Mouse (Mus musculus) forebrain, embryonic 12.5 days (tissue): ENCODE results near the gene Cdh1. TPM values are rescaled to one million over a fixed set of nuclear protein-coding genes. Genes with fewer than 3 reads are reported as not detected.
A peak's percentile ranks its signal among the peaks of the same experiment; 100 is the strongest.
"Not testable (repeated sequence)": the region's sequence is repeated elsewhere in the genome, so short reads cannot be mapped to it uniquely, and the experiment has no call there.

ENCODE experiments used
- ATAC-seq: fragments of 200-750 bp; cut with Nextera tagmentation; 2 replicates; pipeline ENCODE4 v1.8.0; 2017; ENCODE audit warnings: moderate TSS enrichment; ENCODE audit not compliant: low FRiP score
- H3K27ac ChIP-seq: fragments of 300-500 bp; sonication (generic); 2 replicates; pipeline ENCODE4 v1.5.1; 2016; ENCODE audit warnings: mild to moderate bottlenecking
- H3K27me3 ChIP-seq: fragments of 300-500 bp; sonication (generic); 2 replicates; pipeline ENCODE4 v1.6.1; 2016; ENCODE audit warnings: mild to moderate bottlenecking
- H3K36me3 ChIP-seq: fragments of 300-500 bp; sonication (generic); replicated peaks from 2 replicates; pipeline ENCODE4 v1.6.1; 2016; ENCODE audit warnings: mild to moderate bottlenecking
- H3K4me1 ChIP-seq: fragments of 300-500 bp; sonication (generic); 2 replicates; pipeline ENCODE4 v1.6.1; 2016
- H3K4me2 ChIP-seq: fragments of 300-500 bp; sonication (generic); 2 replicates; pipeline ENCODE4 v1.6.1; 2016; ENCODE audit warnings: mild to moderate bottlenecking, moderate library complexity
- H3K4me3 ChIP-seq: fragments of 300-500 bp; sonication (generic); replicated peaks from 2 replicates; pipeline ENCODE4 v1.5.1; 2016; ENCODE audit warnings: mild to moderate bottlenecking
- H3K9ac ChIP-seq: fragments of 300-500 bp; sonication (generic); 2 replicates; pipeline ENCODE4 v1.6.1; 2016; ENCODE audit warnings: mild to moderate bottlenecking
- H3K9me3 ChIP-seq: fragments of 300-500 bp; sonication (generic); 2 replicates; pipeline ENCODE4 v1.6.1; 2016
- WGBS: fragments of 180-500 bp; shearing (Covaris S2); methylation state at CpG from one replicate; pipeline ENCODE4 v1.1.7; 2016; 5-methylcytosine and 5-hydroxymethylcytosine counted together
- polyA plus RNA-seq: library from polyadenylated mRNA; unstranded; fragments of >200 nt; fragmentation: Nextera tagmentation; extraction: Ambion mirVana; gene quantifications from 2 replicates; pipeline ENCODE4 v1.2.1, GENCODE M21; 2016

Gene Cdh1
- polyA plus RNA-seq, 1 experiment from 2014 or later: 4.2 TPM

DNA sequence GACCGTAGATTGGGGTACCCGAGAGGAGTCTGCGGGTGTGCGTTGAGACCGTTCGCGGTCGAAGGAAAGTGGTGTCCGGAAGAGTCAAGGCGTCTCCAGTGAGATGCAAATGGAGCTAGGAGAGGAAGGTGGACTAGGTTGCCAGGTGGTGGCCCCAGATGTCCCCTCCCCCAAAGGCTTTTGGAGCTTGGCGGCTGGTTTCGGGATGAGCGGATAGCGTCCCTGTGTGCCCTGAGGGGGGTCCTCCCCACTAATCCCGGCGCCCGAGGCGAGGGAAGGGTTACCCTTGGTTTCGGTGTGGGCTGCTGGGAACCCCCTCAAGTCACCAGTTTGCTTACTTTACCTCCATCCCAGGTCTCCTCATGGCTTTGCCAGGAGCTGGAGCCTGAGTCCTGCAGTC, 782 bp downstream of the Cdh1 start:
- Histone ChIP-seq H3K27me3 (peaks cover 61% of the 10 kb centered on the region), H3K4me1 (peaks cover 17% of the 10 kb centered on the region), H3K9ac (peak overlapping the region; percentile 43; the same call in 1 of the 2 replicates), H3K4me2 (peak overlapping the region; percentile 95), H3K4me3 (peak overlapping the region; percentile 54), H3K9me3 (no peaks in the 10 kb centered on the region), H3K36me3 (no peaks in the 10 kb centered on the region), H3K27ac (no peak overlapping the region)
- WGBS: under 1% methylated on average over 19 of the region's 19 CpGs
- ATAC-seq: no peak

DNA sequence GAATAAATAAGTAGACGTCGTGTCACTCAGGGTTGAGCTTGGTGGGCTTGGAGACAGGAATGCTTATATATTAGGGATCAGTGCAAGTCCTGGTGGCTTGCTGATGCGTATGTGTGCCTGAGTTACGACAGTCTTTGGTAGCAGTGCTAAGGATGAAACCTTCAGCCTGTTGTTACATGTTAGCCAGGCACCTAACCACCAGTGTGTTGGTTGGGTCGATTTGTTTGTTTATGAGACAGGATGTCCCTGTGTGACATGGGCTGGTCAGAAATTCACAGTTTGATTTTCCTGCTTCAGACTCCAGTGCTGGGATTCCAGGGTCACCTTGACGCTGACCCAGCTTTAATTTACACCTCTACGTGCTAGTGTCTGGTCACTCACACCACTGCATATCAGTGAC, 2.5 kb downstream of the Cdh1 start:
- Histone ChIP-seq H3K27me3 (peaks cover 61% of the 10 kb centered on the region), H3K36me3 (no peaks in the 10 kb centered on the region), H3K4me3 (no peak overlapping the region), H3K4me1 (peaks cover 17% of the 10 kb centered on the region), H3K9ac (no peak overlapping the region), H3K9me3 (no peaks in the 10 kb centered on the region), H3K27ac (no peak overlapping the region), H3K4me2 (no peak overlapping the region)
- WGBS: 73% methylated on average over 7 of the region's 7 CpGs
- ATAC-seq: no peak

DNA sequence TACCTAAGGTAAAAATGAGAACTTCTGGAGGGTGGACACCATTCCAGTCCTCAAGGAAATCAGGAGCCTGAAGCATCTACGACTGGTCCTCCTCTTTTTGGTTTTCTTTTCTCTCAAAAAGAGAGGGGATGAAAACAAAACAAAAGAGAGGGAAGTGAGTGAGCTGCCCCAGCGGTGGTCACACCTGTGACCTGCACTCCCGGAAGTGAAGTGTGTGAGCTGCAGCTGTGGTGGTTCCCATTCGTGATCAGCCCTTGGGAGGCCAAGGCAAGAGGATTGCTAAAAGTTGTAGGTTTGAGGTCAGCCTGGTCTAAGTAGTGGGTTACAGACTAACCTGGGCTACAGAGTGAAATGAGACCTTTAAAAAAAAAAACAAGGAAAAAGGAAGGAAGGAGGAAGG, 3.0 kb downstream of the Cdh1 start:
- Histone ChIP-seq H3K4me2 (no peak overlapping the region), H3K27me3 (peaks cover 61% of the 10 kb centered on the region), H3K4me1 (peaks cover 17% of the 10 kb centered on the region), H3K9ac (no peak overlapping the region), H3K9me3 (no peaks in the 10 kb centered on the region), H3K4me3 (no peak overlapping the region), H3K27ac (no peak overlapping the region), H3K36me3 (no peaks in the 10 kb centered on the region)
- ATAC-seq: no peak
- WGBS: 49% methylated on average over 4 of the region's 4 CpGs

DNA sequence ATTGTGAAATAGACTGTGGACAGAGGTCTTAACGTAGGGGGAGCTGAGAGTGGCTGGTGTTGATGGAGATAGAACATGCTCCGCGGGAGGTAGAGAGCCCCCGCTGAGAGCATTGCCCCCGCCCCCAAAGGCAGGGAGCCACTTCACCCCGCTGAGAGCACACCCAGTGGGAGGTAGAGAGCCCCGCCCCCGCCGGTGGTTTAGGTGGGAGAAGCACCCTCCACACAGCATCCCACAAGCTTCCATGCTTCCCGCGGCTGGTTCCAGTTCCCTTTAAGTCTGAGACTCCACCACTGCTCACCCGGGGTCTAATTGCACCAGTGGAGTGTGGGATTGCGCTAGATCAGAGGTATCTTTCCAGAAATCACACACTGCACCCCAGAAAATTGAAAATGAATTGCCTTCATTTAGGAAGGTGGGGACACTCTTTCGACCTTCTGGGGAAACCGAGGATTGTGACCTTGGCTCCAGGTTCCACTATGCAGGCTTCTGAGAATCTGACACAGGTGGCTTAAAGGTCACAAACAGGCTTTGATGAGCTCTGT, 3.5 kb downstream of the Cdh1 start:
- Histone ChIP-seq H3K27me3 (peaks cover 57% of the 10 kb centered on the region), H3K9me3 (no peaks in the 10 kb centered on the region), H3K4me2 (no peak overlapping the region), H3K27ac (no peak overlapping the region), H3K9ac (no peak overlapping the region), H3K4me1 (peaks cover 17% of the 10 kb centered on the region), H3K36me3 (no peaks in the 10 kb centered on the region), H3K4me3 (no peak overlapping the region)
- no peak for ATAC-seq
- 38% methylated on average over 15 of the region's 15 CpGs for WGBS

DNA sequence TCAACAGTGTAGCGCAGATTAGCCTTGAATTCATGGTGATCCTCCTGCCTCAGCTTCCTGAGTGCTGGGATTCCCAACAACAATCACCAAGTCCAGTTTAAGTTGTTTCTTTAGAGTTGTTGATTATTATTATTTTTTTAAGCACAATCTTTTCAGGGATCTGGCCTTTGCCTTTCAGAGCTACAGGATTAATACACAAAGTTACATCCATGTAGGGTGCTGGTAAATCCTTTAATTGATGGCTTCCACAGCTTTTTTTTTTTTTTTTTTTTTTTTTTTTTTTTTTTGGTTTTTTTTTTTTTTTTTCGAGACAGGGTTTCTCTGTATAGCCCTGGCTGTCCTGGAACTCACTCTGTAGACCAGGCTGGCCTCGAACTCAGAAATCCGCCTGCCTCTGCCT, 4.6 kb downstream of the Cdh1 start:
- WGBS: 87% methylated on average over 4 of the region's 4 CpGs
- H3K9me3 ChIP-seq, H3K27ac ChIP-seq, H3K9ac ChIP-seq, H3K4me2 ChIP-seq, ATAC-seq, H3K4me3 ChIP-seq, H3K36me3 ChIP-seq: not testable (repeated sequence)
- H3K27me3 ChIP-seq: peaks cover 45% of the 10 kb centered on the region
- H3K4me1 ChIP-seq: peaks cover 14% of the 10 kb centered on the region

DNA sequence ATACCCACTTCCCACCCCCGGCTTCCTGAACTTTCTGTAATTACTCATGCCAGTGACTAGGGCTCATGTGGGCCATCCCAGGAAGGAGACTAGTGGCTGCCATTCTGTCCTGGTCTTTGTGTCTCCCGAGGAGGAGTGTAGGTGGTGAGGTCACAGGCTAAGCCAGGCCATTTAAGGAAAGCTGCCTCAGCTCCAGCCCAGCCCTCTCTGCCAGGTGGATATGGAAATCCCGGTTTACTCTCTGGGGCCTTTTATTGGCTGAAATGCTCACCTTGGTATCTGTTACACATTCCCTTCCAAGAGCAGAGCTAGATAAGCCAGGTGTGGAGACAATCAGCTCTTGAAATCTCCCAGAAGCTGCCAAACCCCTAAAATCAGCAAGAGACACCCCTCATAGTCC, 5.3 kb downstream of the Cdh1 start:
- no peak overlapping the region for H3K4me2 ChIP-seq
- no peaks in the 10 kb centered on the region for H3K36me3 ChIP-seq
- H3K9ac ChIP-seq: no peak overlapping the region
- 62% methylated on average over 3 of the region's 3 CpGs for WGBS
- no peak for ATAC-seq
- peaks cover 39% of the 10 kb centered on the region for H3K27me3 ChIP-seq
- peaks cover 8% of the 10 kb centered on the region for H3K4me1 ChIP-seq
- H3K27ac ChIP-seq: no peak overlapping the region
- no peak overlapping the region for H3K4me3 ChIP-seq
- H3K9me3 ChIP-seq: no peaks in the 10 kb centered on the region

DNA sequence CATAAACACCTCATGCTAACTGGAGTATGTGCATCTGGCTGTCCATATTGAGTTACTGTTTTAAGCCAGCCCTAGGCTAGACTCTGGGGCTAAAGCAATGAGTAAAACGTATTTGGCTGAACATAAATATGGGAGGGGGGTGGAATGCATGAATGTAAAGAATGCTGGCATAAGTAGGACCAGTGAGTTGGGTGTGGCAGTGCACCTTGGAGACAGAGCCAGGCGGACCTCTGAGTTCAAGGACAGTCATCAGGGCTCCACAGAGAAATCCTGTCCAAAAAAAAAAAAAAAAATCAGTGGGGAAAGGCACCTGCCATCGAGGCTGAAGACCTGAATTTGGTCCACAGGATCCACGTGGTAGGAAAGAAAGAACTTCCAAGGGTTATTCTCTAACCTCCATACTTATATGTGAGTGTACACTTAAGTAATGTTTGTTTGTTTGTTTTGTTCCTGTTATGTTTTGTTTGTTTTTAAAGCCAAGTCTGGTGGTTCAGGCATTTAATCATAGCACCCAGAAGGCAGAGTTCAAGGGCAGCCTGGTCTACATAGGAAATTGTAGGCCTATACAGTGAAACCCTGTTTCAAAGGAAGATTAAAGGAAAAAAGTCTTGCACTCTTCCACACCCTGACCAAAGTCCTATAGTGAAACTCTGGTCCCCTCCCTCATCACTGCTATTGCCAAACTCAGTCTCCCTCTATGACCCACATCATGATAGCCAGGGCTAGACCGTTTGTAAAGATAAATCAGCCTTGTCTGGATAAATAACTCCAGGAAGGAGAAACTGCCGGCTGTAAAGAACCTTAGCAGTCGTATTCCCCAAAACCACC, 6.1 kb downstream of the Cdh1 start:
- Histone ChIP-seq H3K9ac (no peak overlapping the region), H3K27ac (no peak overlapping the region), H3K27me3 (peaks cover 30% of the 10 kb centered on the region), H3K4me1 (no peaks in the 10 kb centered on the region), H3K4me2 (no peak overlapping the region), H3K4me3 (no peak overlapping the region), H3K36me3 (no peaks in the 10 kb centered on the region), H3K9me3 (no peaks in the 10 kb centered on the region)
- WGBS: 77% methylated on average over 7 of the region's 7 CpGs
- no peak for ATAC-seq

DNA sequence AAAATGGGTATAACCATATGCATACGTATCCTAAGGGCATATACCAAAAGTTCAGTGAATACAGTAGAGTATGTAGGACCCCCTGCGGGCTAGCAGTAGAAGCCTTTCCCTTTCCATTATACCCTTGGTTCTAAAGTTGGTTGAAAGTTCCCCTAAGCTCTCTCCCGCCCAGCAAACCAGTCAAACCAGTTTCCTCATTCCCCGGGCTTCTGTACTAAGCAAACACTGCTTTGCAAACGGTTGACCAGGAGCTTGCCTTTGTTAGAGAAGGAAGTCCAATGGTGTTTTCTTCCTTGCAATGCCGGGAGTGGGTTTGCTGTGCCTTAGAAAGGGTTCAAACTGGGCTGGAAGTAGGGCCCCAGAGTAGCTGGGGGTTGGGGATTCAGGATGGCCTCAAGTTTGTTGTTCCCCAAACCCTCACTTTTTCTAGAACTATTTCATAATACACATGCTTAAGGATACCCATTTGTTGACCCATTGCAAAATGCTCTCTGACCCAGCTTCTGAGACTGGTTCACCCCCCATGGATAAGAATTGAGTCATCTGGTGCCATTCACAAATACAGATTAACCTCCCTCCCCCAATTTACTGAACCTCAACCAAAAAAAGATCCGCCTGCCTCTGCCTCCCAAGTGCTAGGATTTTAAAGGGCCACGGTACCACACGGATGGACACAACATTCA, 7.9 kb downstream of the Cdh1 start:
- H3K27me3 ChIP-seq: peaks cover 20% of the 10 kb centered on the region
- WGBS: 69% methylated on average over 9 of the region's 9 CpGs
- no peaks in the 10 kb centered on the region for H3K36me3 ChIP-seq
- no peak overlapping the region for H3K4me2 ChIP-seq
- no peaks in the 10 kb centered on the region for H3K4me1 ChIP-seq
- H3K4me3 ChIP-seq: no peak overlapping the region
- no peak overlapping the region for H3K27ac ChIP-seq
- H3K9ac ChIP-seq: no peak overlapping the region
- no peak for ATAC-seq
- no peaks in the 10 kb centered on the region for H3K9me3 ChIP-seq

DNA sequence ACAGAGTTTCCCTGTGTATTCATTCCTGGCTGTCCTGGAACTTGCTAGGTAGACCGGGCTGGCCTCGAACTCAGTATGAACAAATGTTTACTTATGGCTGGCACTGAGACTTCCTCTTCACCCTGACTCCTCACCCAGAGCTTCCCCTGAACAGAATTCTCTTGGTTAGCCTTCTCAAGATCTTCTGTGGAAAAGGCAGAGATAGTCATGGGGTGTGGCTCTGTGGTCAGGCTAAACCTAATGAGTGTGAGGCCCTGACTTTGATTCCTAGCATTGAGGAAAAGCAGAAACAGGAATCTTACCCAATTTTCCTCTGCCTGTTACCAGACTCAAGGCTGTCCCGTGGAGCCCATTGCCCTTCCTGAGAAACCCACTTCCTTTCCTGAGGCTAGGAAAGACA, 8.9 kb downstream of the Cdh1 start:
- Histone ChIP-seq H3K9me3 (no peaks in the 10 kb centered on the region), H3K4me3 (no peak overlapping the region), H3K4me1 (0 out of 2 replicates have a peak, but pooled peaks cover 2% of the 10 kb centered on the region), H3K27me3 (peaks cover 16% of the 10 kb centered on the region; the same call in 1 of the 2 replicates), H3K9ac (no peak overlapping the region), H3K27ac (no peak overlapping the region), H3K4me2 (no peak overlapping the region), H3K36me3 (no peaks in the 10 kb centered on the region)
- no peak for ATAC-seq
- WGBS: 71% methylated on average over 3 of the region's 3 CpGs

DNA sequence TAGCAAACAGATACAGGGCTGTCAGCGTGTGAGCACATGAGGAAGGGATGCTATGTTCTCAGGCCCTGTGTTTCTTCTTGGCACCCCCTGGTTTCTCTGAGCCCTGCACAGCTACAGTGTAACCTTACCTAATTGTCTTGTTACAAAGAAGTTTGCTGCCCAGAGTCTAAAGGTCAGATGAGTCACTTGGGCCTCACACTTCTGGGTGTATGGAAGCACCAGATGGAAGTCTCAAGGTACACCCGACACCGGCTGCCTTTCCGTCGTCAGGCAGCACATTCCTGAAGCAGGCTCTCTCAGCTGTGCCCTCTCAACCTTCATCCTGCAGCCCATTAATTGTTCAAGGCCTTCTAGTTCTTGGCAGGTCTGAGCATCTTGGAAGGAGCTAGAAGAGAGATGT, 11.6 kb downstream of the Cdh1 start:
- H3K4me1 ChIP-seq: peaks cover 12% of the 10 kb centered on the region
- H3K9me3 ChIP-seq: no peaks in the 10 kb centered on the region
- no peak overlapping the region for H3K9ac ChIP-seq
- no peak overlapping the region for H3K27ac ChIP-seq
- H3K4me2 ChIP-seq: no peak overlapping the region
- no peaks in the 10 kb centered on the region for H3K36me3 ChIP-seq
- H3K27me3 ChIP-seq: peaks cover 10% of the 10 kb centered on the region; the same call in 1 of the 2 replicates
- H3K4me3 ChIP-seq: no peak overlapping the region
- no peak for ATAC-seq
- whole genome bisulfite sequencing: 77% methylated on average over 5 of the region's 5 CpGs

DNA sequence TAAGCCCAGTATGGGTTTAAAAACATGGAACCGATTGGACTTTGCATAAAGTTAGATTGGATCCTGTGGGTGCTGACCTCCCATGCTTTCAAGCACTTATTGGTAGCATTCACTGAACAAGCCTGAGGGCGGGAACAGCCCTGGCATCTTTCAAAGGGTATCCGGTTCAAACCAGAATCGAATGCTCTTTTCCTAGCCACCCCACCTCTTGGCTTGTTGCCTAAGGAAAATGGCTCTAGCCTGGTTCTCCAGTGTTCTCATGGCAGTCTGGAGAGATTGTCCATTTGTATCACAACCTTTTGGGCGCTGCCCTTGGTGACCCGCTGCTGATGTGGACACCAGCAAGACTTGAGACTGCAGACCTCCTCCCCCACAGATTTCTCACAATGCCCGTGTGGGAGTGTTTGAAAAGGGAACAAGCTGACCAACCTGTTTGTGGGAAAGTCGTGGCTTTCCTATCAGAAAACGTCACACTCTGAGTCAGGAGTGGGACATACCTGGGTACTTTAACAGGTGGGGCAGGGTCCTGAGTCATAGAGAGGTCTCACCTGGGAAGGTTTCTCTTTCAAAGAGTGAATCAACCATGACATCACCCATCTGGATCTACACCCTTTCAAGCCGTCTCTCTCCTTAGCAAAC, 12.6 kb downstream of the Cdh1 start:
- Histone ChIP-seq H3K36me3 (no peaks in the 10 kb centered on the region), H3K9me3 (no peaks in the 10 kb centered on the region), H3K27me3 (peaks cover 10% of the 10 kb centered on the region; the same call in 1 of the 2 replicates), H3K27ac (no peak overlapping the region), H3K4me2 (no peak overlapping the region), H3K4me1 (peaks cover 17% of the 10 kb centered on the region), H3K9ac (no peak overlapping the region), H3K4me3 (no peak overlapping the region)
- 72% methylated on average over 10 of the region's 10 CpGs for WGBS
- ATAC-seq: no peak

DNA sequence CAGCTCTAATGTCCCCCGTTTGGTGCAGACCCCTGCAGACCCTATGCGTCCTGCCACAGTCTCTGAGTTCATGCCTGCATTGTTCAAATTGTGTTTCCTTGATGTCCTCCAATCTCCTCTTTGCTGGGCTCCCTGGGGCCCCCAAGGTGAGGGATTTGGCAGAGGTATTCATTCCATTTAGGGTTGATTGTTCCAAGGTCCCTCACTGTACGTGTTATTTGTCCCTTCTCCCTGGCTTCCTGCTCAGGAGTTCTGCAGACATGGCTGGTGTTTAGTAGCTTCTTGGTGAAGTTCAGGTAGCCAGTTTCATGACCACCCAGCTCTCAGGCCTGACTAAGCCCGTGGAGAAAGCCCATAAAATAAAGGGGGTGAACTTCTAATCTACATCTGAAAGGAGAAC, 13.5 kb downstream of the Cdh1 start:
- 37% methylated on average over 4 of the region's 4 CpGs for whole genome bisulfite sequencing
- H3K4me3 ChIP-seq: no peak overlapping the region
- no peak for ATAC-seq
- H3K4me1 ChIP-seq: peaks cover 17% of the 10 kb centered on the region
- H3K36me3 ChIP-seq: no peaks in the 10 kb centered on the region
- H3K27ac ChIP-seq: no peak overlapping the region
- no peak overlapping the region for H3K4me2 ChIP-seq
- no peaks in the 10 kb centered on the region for H3K9me3 ChIP-seq
- H3K9ac ChIP-seq: no peak overlapping the region
- peaks cover 10% of the 10 kb centered on the region; the same call in 1 of the 2 replicates for H3K27me3 ChIP-seq
